Mouse (Mus musculus): ENCODE results near the gene Ino80d.

DNA sequence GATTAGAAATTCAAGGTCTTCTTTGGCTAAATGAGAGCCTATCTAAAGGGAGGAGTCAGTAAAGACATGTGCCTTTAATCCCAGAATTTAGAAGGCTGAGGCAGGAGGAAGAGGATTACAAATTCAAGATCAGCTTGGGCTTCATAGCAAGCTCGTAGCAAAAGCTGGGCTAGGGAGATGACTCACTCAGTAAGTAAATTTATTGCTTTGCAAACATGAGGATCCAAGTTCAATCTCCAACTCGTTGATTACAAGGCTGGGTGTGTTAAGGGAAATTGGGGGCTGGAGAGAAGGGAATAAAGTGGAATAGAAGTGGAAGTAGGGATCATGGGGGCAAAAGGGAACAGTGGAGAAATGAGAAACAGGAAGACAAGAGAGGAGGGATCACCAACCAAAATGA lies 94.6 kb downstream of the Ino80d start:
- no peak for TF ChIP-seq CTCF (IDR thresholded peaks at IDR 0.05; ENCODE audit: insufficient read depth, low read length)
- TF ChIP-seq POLR2A (IDR thresholded peaks at IDR 0.05; ENCODE audit: borderline replicate concordance, extremely low read depth, low read depth, low read length) = no peak

Measured in lung, adult 2 months (tissue).